Mouse (Mus musculus) layer of hippocampus, postnatal 25 days (tissue): ENCODE results near the gene Spata7. TPM values are rescaled to one million over a fixed set of nuclear protein-coding genes. Genes with fewer than 3 reads are reported as not detected.
A peak's percentile ranks its signal among the peaks of the same experiment; 100 is the strongest.

Experiments used
- DNase-seq, 2 experiments: peaks; one replicate each; pipeline ENCODE4 v3.0.0; 2022; ENCODE audit warnings: mixed read lengths in 2 of 2, low spot score in 1 of 2; ENCODE audit errors: extremely low spot score in 1 of 2
- total RNA-seq, 2 experiments: library from RNA; stranded (reverse); gene quantifications; 2 replicates each; pipeline ENCODE4 v1.2.3; 2021

The Spata7 gene
- total RNA-seq, 2 experiments from 2014 or later, result 24.6 to 30.2 TPM

DNA sequence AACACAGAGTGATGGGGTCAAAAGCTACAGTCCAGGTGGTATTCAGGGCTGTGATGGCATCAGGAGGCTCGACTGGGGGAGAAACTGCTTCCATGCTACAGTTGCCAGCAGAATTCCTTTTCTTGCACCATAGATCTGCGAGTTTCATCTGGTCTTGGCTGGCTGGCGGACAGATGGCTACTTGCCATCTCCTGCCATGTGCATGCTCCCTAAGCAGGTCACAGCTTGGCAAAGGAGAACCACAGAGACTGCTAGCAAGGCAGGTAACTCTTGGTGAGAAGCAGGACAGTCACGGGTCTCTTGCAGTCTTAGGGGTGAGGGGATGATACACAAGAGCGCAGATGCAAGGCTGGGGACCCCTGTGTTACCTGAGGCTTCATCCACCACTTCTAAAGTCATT, 41.9 kb downstream of the Spata7 start:
- DNase-seq, result no peak

DNA sequence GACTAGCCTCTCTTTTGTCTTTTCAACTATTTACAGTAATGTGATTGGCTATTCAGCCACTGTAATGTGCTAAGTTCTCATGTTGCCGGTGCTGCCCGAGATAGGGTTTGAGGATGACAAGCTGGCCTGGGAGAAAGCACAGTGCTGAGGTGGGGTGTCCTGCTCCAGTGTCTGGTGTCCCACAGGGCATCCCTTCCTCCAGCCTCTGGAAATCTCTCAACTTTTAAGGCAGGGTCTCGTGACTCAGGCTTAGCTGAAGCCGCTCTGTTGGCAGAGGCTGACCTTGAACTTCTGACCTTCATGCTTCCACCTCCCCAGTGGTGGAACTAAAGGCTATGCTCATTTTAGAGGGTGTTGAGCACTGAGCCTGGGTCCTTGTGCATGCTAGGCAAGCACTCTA, 42.5 kb downstream of the Spata7 start:
- DNase-seq, result no peak

DNA sequence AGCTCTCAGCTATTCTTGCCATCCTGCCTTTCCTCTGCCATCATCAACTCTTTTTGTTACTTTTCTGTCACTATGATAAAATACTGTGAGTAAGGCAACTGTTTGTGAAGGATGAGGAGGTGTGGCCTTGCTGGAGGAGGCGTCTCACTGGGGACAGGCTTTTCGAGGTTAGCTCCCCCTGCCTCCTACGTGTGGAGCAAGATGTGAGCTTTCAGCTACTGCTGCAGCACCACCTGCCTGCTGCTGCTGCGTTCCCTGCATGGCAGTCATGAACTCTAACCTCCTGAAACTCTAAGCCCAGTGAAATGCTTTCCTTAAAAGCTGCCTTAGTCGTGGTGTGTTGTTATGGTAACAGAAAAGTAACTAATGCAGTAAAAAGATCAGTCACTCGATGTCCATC, 45.9 kb downstream of the Spata7 start:
- DNase-seq, result no peak

DNA sequence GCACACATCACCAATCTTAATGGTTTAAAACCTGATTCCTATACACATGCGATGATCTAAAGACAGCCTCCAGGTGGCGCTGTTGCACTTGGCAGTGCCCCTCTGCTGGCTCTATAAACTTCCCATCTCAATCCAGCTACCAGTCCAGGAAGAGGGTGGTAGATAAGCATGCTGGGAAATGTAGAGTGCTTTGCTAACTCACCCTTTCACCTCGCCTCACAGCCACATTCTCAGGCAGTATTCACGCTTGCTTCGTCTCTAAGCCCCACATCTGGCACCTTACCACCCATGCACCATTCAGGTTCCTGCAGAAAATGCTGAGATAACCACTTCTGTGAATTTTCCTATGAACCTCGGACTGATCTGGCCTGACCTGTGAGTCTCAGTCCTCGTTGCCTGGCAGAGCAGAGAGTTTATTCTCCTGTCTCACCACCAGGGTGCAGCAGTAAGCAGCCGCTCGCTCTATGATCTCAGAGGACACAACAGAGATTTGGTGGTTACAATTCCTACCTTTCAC, 46.7 kb downstream of the Spata7 start:
- peak; percentile 55 to 82 for DNase-seq

DNA sequence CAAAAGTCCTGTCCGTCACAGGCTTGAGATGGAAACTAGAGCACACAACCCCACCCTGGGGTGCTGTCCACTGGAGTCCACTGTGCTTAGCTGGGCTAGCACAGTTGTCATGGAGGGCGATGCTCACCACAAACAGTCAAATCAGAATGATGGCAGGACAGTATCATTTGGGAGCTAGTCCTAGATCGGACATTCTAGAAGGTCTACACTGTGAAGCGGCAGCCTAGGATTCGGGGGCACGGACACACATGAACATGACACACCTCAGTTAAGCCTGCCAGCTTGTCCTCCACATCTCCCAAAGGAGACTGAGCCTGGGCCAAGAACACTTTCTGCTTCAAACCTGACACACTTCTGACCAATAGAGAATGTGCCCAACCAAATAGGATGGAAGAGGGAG, 48.9 kb downstream of the Spata7 start:
- DNase-seq, result no peak

DNA sequence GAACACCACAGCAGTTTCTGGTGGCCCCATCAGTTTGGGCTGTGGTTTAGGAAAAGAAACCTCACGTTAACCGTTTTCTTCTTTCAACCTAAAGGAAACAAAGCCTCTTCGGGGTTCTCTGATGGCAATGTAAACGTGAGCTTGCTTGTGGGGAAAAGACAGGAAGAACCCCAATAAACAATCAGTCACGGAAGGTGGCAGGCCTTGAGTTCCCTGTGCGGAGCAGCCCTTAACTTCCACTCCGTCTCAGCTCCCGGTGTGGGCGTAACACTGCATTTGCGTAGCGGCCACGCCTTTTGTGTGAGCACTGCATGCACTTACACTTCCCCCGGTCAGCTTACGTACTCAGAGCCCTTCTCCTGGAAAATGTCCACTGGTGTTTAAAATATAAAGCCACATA, 49.4 kb downstream of the Spata7 start:
- DNase-seq, result no peak

DNA sequence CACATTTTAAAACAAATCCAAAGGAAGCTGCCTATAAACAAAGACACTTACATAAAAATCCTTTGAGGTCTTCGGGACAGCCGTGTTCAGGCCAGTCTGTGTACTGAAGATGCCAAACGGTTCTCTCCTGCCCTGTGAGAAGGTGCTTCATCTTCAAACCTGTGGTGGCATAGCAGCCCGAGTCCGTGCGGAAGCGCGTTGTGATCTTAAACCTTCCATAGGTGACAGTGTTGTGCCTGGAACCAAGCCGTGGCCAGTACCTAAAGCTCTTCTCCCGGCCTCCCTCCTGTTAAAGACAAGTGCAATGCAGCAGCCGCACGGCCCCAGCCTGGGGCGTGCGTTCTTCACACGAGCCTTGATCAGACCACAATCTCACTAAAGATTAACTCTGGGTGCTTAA, 51.9 kb downstream of the Spata7 start:
- no peak for DNase-seq

DNA sequence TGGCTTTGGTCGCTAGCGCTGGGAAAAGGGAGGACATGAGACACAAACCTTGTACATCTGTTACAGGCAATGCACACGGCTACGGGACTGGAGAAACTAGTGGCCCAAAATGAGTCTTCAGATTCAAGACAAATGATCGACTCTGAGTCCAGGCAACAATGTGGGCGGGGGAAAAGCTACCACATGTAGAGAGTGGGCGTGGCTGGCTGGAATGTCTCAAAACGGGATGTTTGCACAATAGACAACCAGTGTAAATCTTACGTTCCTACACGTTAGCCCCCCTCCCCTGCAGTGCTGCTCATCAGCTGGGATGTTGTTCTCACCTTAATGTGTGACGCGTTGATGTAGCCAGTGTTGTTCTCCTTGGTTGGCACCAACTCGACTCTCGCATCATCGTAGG, 54.2 kb downstream of the Spata7 start:
- DNase-seq, result no peak

DNA sequence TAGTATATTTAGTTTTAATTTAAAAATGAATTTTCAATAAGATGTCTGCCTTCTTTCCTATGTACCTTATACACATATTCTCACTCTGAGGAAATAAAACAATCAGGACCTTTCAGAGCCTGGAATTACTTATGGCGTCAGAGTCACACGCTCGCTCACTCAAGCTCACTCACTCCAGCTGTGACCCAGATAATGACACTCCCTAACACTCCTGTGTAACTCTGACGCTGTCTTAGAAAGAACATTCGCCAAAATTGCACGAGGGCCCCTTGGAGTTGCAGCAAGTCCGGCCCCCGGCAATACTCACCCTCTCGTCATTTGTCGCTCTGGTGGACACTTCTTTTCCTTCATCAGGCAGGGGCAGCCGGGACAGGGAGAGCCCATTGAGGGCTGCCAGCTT, 55.2 kb downstream of the Spata7 start:
- DNase-seq, result no peak

DNA sequence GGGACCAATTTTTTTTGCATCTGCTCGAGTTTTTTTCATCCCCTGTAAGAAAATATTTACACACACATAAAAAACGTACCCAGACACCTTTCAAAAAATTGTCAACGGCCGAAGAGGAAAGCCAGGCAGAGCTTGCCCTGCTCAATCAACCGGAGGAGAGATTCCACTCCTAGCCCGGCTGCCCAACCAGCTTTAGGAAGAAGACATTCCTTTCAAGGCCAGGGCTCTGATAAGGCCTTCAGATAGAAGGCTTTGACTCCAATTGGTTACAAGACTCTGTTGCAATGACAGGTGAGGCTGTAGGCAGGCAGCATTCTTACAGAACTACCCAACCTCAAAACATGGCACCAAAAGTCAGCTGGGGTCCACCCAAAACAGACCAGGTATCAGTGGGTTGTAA, 55.6 kb downstream of the Spata7 start:
- DNase-seq, result no peak

DNA sequence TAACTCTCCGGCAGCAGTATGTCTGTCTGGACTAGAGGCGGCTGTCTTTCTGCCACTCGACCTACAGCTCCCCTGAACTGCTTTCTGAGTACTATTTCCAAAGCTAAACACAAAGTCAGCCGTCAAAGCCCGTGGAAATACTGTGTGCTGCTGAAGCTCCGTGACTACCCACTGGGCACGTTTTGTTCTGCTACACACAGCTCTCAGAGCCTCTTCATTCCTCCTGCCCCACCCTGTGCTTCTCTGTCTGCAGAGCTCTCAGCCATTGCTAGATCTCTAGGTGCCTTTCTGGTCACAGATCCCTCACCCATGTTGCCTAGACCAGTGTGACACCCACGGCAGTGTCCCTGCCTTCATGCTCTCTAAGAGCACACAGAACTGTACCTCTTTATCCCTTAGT, 62.3 kb downstream of the Spata7 start:
- no peak for DNase-seq

DNA sequence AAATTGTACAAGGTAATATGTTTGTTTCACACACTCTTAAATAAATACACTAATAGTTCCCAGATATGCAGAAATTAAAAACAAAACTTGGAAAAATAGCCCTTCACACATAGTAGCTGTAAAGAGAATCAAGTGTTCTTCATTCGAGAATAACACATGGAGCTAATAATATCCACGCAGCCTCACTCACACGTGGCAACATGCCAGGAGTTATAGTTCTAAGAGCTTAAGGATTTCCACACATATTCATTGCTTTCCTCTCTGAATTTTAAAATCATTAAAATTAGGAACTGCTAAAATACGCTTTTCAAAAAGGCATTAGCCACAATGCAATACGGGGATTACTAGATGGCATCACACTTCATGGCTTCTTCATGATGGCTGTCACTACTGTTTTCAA, 69.2 kb downstream of the Spata7 start:
- DNase-seq, result no peak

DNA sequence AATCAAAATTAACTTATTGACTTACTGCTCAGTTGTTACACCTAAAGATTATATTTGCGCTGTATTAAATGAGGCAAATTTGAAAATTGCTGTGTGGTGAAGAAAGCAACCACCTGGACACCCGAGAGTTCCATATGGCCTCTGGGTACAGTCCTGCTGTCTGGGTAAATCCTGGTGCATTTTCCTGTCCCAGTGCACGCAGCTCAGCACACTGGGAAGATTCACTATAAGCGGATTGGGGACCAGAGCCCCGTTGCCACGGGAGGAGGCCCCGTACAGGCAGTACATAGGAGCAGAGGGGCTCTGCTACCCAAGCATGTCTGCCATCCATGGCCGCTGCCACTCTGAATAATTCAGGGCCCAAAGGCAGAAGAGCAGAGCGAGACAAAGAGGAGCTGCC, 73.6 kb downstream of the Spata7 start:
- no peak for DNase-seq

DNA sequence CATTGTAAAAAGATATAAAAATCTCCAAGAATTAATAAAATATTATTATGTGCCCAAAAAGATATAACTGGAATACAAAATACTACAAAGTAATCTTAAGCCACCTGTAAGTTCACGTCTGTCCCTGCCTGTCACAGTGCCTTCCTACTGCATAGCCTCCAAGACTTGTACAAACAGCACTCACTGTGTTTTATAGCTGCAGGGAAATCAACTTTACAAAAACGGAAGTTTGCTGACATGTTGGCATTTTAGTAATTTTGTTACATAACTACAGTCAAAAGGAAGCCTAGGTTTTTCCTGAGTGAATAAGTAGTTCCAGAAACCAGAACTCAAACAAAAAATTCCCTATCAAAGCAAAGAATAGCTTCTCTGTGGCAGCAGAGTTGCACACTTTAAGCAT, 75.6 kb downstream of the Spata7 start:
- DNase-seq, result no peak

DNA sequence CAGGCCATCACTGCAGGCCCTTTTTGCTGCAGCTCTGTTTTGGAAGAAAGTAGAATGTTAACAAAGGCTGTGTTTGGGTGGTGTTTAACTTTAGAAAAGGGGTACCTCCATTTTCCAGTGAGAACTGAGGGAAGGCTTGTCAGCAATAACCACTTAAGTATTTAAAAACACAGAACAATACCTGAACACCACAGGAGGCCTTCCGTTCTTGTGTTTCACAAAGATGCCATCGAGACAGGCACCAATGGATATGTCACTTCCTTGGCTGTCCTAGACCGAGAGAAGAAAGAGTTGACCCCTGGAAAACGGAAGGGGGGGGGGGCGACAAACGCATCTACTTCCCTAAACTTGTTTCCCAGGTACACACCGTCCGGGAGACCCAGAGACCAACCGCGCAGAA, 76.0 kb downstream of the Spata7 start:
- no peak for DNase-seq

DNA sequence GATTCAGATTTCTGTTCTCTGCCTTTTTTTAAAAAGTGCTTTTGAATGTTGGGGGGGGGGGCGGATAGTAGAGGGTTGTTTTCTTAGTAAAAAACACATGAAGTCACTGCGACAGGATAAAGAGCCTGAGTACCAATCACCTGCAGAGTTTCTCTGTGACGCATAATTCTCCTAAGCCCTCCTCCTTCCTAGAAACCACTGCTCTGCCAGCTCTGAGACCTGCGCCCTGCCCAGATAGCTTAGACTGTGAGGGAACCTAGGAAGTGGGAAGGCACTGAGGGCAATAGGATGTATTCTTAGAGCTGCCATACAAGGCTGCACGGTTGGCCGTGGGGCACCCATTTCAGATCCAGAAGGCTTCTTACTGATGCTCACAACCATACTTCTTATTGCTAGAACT, 84.9 kb downstream of the Spata7 start:
- DNase-seq, result no peak

DNA sequence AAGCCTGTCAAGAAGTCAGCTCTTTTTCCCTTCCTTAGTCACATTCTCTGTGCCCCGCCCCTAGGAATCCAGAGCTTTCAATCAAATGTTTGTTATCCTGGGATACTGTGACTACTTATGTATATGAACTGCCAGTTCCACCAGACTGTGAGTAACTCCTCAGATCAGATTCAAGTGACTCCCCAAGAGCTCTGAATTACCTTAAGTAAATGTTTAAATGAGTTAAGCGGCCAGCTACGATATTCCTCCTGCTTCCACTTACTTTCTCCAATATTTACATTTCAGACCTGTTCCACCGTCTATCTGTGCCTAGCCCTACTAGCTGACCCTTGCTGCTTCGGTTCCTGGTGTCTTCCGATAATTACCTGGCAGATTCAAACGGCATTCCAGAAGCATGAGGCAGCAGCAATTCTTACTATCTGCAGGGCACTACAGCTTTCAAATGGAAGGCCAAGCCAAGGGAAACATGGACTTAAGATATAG, 85.7 kb downstream of the Spata7 start:
- DNase-seq, result no peak

DNA sequence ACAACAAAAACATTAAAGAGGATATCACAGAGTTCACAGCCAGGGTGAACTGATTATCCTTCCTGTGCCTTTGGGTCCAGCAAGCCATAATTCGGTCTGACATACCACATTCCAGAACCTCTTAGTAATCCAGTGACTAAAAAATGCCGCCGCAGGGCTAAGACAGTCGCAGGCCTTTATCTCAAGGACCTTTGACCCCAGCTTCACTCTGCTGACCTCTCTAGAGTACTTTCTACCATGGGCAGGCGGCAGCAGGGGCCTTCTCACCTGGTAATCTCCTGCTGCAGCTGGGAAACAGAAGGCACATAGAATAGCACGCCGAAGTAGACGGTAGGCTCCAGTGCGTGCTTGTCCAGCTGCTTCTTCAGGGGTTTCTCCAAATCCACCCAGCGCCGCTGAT, 86.8 kb downstream of the Spata7 start:
- DNase-seq, result no peak

DNA sequence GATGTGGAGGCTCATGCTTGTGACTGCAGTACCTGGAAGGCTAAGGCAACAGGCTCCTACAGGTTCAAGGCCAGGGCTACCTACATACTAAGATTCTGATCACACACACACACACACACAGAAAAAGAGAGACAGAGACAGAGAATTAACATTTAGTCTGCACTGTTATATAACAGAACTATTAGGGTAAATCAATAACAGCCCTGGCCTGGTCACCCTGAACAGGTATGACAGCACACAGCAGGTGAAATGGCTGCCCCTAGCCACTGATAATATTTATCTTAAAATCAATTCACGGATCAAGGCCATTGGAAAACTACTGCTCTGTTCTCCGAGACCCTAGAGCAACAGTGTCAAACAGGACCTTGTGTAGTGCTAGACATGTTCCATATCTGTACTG, 88.2 kb downstream of the Spata7 start:
- DNase-seq, result no peak
